Mouse (Mus musculus) hindbrain, embryonic 16.5 days (tissue): ENCODE data around the gene Ppp1r3a. TPM values are rescaled to one million over a fixed set of nuclear protein-coding genes. Genes with fewer than 3 reads are reported as not detected.

ENCODE experiments used
- polyA plus RNA-seq: library from polyadenylated mRNA; unstranded; fragments of >200 nt; fragmentation: Nextera tagmentation; extraction: Ambion mirVana; gene quantifications from 2 replicates; pipeline ENCODE4 v1.2.1, GENCODE M21; 2015

The Ppp1r3a gene
- polyA plus RNA-seq, 1 experiment from 2014 or later, result not detected

Other genes with a start within 250 kb of the Ppp1r3a start
- 35.3 and 50.1 TPM in 2 replicates for gene Foxp2, start 146.1 kb upstream of the Ppp1r3a start, polyA plus RNA-seq